Mouse (Mus musculus): ENCODE results near the gene Rftn1. TPM values are rescaled to one million over a fixed set of nuclear protein-coding genes. Genes with fewer than 3 reads are reported as not detected.

Gene Rftn1
- polyA plus RNA-seq, 1 experiment, result 2.8 TPM

- Histone ChIP-seq H3K27ac (ENCODE audit: control insufficient read depth, insufficient read depth, low read depth, low read length) (no peak overlapping the region), H3K4me3 (ENCODE audit: control insufficient read depth, low read depth, low read length) (no peak overlapping the region), H3K36me3 (ENCODE audit: control insufficient read depth, insufficient read depth, low read length) (no peaks in the 10 kb centered on the region), H3K4me1 (ENCODE audit: control insufficient read depth, insufficient read depth, low read length) (no peaks in the 10 kb centered on the region), H3K27me3 (ENCODE audit: control insufficient read depth, insufficient read depth, low read length) (no peaks in the 10 kb centered on the region)
- TF ChIP-seq POLR2A (IDR thresholded peaks at IDR 0.05; ENCODE audit: control insufficient read depth, low read depth, low read length) (no peak), CTCF (IDR thresholded peaks at IDR 0.05; ENCODE audit: control insufficient read depth, insufficient read depth, insufficient replicate concordance, low read depth, low read length) (no peak)
Observed at GRCm38 (mm10) chr17:50048209-50048608, 142.3 kb downstream of the Rftn1 start.

GRCm38 (mm10) chr17:50047182-50047581 is 143.3 kb downstream of the Rftn1 start:
- Histone ChIP-seq H3K27ac (ENCODE audit: control insufficient read depth, insufficient read depth, low read depth, low read length) (no peak overlapping the region), H3K4me1 (ENCODE audit: control insufficient read depth, insufficient read depth, low read length) (no peaks in the 10 kb centered on the region), H3K36me3 (ENCODE audit: control insufficient read depth, insufficient read depth, low read length) (no peaks in the 10 kb centered on the region), H3K4me3 (ENCODE audit: control insufficient read depth, low read depth, low read length) (no peak overlapping the region), H3K27me3 (ENCODE audit: control insufficient read depth, insufficient read depth, low read length) (no peaks in the 10 kb centered on the region)
- no peak for TF ChIP-seq POLR2A (IDR thresholded peaks at IDR 0.05; ENCODE audit: control insufficient read depth, low read depth, low read length)

GRCm38 (mm10) chr17:50040727-50041410 is 149.6 kb downstream of the Rftn1 start:
- Histone ChIP-seq H3K27ac (ENCODE audit: control insufficient read depth, insufficient read depth, low read depth, low read length) (no peak overlapping the region), H3K4me1 (ENCODE audit: control insufficient read depth, insufficient read depth, low read length) (no peaks in the 10 kb centered on the region), H3K36me3 (ENCODE audit: control insufficient read depth, insufficient read depth, low read length) (no peaks in the 10 kb centered on the region), H3K4me3 (ENCODE audit: control insufficient read depth, low read depth, low read length) (no peak overlapping the region), H3K27me3 (ENCODE audit: control insufficient read depth, insufficient read depth, low read length) (no peaks in the 10 kb centered on the region)
- TF ChIP-seq CTCF (IDR thresholded peaks at IDR 0.05; ENCODE audit: control insufficient read depth, insufficient read depth, insufficient replicate concordance, low read depth, low read length), result no peak
- TF ChIP-seq POLR2A (IDR thresholded peaks at IDR 0.05; ENCODE audit: control insufficient read depth, low read depth, low read length), result no peak

- Histone ChIP-seq H3K4me1 (ENCODE audit: control insufficient read depth, insufficient read depth, low read length) (no peaks in the 10 kb centered on the region), H3K4me3 (ENCODE audit: control insufficient read depth, low read depth, low read length) (no peak overlapping the region), H3K27ac (ENCODE audit: control insufficient read depth, insufficient read depth, low read depth, low read length) (no peak overlapping the region), H3K36me3 (ENCODE audit: control insufficient read depth, insufficient read depth, low read length) (no peaks in the 10 kb centered on the region), H3K27me3 (ENCODE audit: control insufficient read depth, insufficient read depth, low read length) (no peaks in the 10 kb centered on the region)
- no peak for TF ChIP-seq CTCF (IDR thresholded peaks at IDR 0.05; ENCODE audit: control insufficient read depth, insufficient read depth, insufficient replicate concordance, low read depth, low read length)
- no peak for TF ChIP-seq POLR2A (IDR thresholded peaks at IDR 0.05; ENCODE audit: control insufficient read depth, low read depth, low read length)
Observed at GRCm38 (mm10) chr17:50037882-50038665, 152.4 kb downstream of the Rftn1 start.

GRCm38 (mm10) chr17:50037416-50037815 is 153.1 kb downstream of the Rftn1 start:
- no peaks in the 10 kb centered on the region for H3K4me1 ChIP-seq (ENCODE audit: control insufficient read depth, insufficient read depth, low read length)
- no peaks in the 10 kb centered on the region for H3K36me3 ChIP-seq (ENCODE audit: control insufficient read depth, insufficient read depth, low read length)
- no peaks in the 10 kb centered on the region for H3K27me3 ChIP-seq (ENCODE audit: control insufficient read depth, insufficient read depth, low read length)
- H3K27ac ChIP-seq (ENCODE audit: control insufficient read depth, insufficient read depth, low read depth, low read length), result no peak overlapping the region
- no peak overlapping the region for H3K4me3 ChIP-seq (ENCODE audit: control insufficient read depth, low read depth, low read length)
- TF ChIP-seq CTCF (IDR thresholded peaks at IDR 0.05; ENCODE audit: control insufficient read depth, insufficient read depth, insufficient replicate concordance, low read depth, low read length), result no peak
- TF ChIP-seq POLR2A (IDR thresholded peaks at IDR 0.05; ENCODE audit: control insufficient read depth, low read depth, low read length), result no peak

- Histone ChIP-seq H3K4me1 (ENCODE audit: control insufficient read depth, insufficient read depth, low read length) (no peaks in the 10 kb centered on the region), H3K27me3 (ENCODE audit: control insufficient read depth, insufficient read depth, low read length) (no peaks in the 10 kb centered on the region), H3K36me3 (ENCODE audit: control insufficient read depth, insufficient read depth, low read length) (no peaks in the 10 kb centered on the region), H3K27ac (ENCODE audit: control insufficient read depth, insufficient read depth, low read depth, low read length) (no peak overlapping the region), H3K4me3 (ENCODE audit: control insufficient read depth, low read depth, low read length) (no peak overlapping the region)
- no peak for TF ChIP-seq CTCF (IDR thresholded peaks at IDR 0.05; ENCODE audit: control insufficient read depth, insufficient read depth, insufficient replicate concordance, low read depth, low read length)
- TF ChIP-seq POLR2A (IDR thresholded peaks at IDR 0.05; ENCODE audit: control insufficient read depth, low read depth, low read length), result no peak
Observed at GRCm38 (mm10) chr17:50036751-50037385, 153.6 kb downstream of the Rftn1 start.

GRCm38 (mm10) chr17:50033698-50034097 is 156.8 kb downstream of the Rftn1 start:
- H3K36me3 ChIP-seq (ENCODE audit: control insufficient read depth, insufficient read depth, low read length), result no peaks in the 10 kb centered on the region
- H3K27ac ChIP-seq (ENCODE audit: control insufficient read depth, insufficient read depth, low read depth, low read length), result no peak overlapping the region
- H3K27me3 ChIP-seq (ENCODE audit: control insufficient read depth, insufficient read depth, low read length), result no peaks in the 10 kb centered on the region
- TF ChIP-seq POLR2A (IDR thresholded peaks at IDR 0.05; ENCODE audit: control insufficient read depth, low read depth, low read length) (no peak), CTCF (IDR thresholded peaks at IDR 0.05; ENCODE audit: control insufficient read depth, insufficient read depth, insufficient replicate concordance, low read depth, low read length) (no peak)
- no peak overlapping the region for H3K4me3 ChIP-seq (ENCODE audit: control insufficient read depth, low read depth, low read length)
- H3K4me1 ChIP-seq (ENCODE audit: control insufficient read depth, insufficient read depth, low read length), result no peaks in the 10 kb centered on the region
